Mouse (Mus musculus) limb, embryonic 12.5 days (tissue): Measurements from ENCODE around the gene Tmem204. TPM values are rescaled to one million over a fixed set of nuclear protein-coding genes. Genes with fewer than 3 reads are reported as not detected.

Source experiments
- ATAC-seq: fragments of 200-750 bp; cut with Nextera tagmentation; 2 replicates; pipeline ENCODE4 v1.8.0; 2017; ENCODE audit warnings: low read depth, moderate TSS enrichment; ENCODE audit not compliant: insufficient number of reproducible peaks, insufficient read depth, low FRiP score, low TSS enrichment
- H3K27ac ChIP-seq: fragments of 300-500 bp; sonication (generic); 2 replicates; pipeline ENCODE4 v1.5.1; 2016; ENCODE audit warnings: mild to moderate bottlenecking, moderate library complexity
- H3K27me3 ChIP-seq: fragments of 300-500 bp; sonication (generic); 2 replicates; pipeline ENCODE4 v1.6.1; 2016; ENCODE audit warnings: mild to moderate bottlenecking, moderate library complexity
- H3K36me3 ChIP-seq: fragments of 300-500 bp; sonication (generic); 2 replicates; pipeline ENCODE4 v1.6.1; 2016; ENCODE audit warnings: mild to moderate bottlenecking, moderate library complexity
- H3K4me1 ChIP-seq: fragments of 300-500 bp; sonication (generic); replicated peaks from 2 replicates; pipeline ENCODE4 v1.6.1; 2016
- H3K4me2 ChIP-seq: fragments of 300-500 bp; sonication (generic); 2 replicates; pipeline ENCODE4 v1.6.1; 2016; ENCODE audit warnings: mild to moderate bottlenecking, moderate library complexity
- H3K4me3 ChIP-seq: fragments of 300-500 bp; sonication (generic); replicated peaks from 2 replicates; pipeline ENCODE4 v1.5.1; 2016; ENCODE audit warnings: mild to moderate bottlenecking
- H3K9ac ChIP-seq: fragments of 300-500 bp; sonication (generic); replicated peaks from 2 replicates; pipeline ENCODE4 v1.6.1; 2016; ENCODE audit warnings: mild to moderate bottlenecking, moderate library complexity
- H3K9me3 ChIP-seq: fragments of 300-500 bp; sonication (generic); 2 replicates; pipeline ENCODE4 v1.6.1; 2016; ENCODE audit warnings: mild to moderate bottlenecking, moderate library complexity
- WGBS: fragments of 180-500 bp; shearing (Covaris S2); methylation state at CpG from one replicate; pipeline ENCODE4 v1.1.7; 2016; 5-methylcytosine and 5-hydroxymethylcytosine counted together
- polyA plus RNA-seq: library from polyadenylated mRNA; unstranded; fragments of >200 nt; fragmentation: Nextera tagmentation; extraction: Ambion mirVana; gene quantifications from 2 replicates; pipeline ENCODE4 v1.2.1, GENCODE M21; 2016

Tmem204 gene
- polyA plus RNA-seq, 1 experiment from 2014 or later: 12.0 TPM

DNA sequence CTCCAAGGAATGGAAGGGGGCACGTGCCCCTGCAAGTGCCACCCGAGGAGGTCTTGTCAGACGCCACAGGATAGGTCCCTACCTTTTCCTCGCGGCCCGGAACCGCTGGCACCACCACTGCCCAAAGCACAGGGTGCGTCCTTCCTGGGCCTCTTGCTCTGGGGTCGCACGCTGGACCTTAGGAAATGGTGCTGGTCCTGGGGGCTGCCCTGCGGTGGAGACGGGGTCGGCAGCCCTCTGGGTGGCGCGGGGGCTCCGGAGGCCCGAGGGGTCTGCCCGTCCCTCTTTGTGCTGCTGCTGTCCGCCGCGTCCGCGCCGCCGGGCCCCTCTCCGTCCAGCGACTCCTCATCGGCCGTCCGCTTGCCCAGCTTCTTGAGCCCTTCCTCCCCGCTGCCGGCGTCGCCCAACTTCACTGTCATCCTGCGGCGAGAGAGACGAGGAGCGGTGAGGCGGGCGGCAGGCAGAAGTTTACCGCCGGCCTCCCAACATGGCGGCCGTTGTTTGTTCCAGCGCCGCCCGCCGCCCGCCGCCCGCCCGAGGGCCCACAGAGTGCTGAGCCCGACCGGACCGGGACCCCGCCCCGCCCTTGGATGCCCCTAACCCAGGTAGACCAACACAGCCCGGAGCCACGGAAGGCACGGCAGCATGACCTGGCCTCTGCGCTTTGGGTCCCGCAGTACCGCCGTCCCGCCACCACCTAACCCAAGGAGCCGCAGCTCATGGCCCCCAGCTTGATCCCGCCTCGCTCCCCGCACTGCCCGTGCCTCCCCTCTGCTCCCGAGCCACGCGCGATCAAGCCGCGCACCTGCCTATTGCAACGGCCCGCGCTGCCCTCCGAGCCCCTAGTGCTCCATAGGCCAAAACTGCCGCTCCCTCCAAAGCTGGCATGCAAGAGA, 69.5 kb downstream of the Tmem204 start:
- no peaks in the 10 kb centered on the region for H3K9me3 ChIP-seq
- no peak for ATAC-seq
- under 1% methylated on average over 81 of the region's 81 CpGs for WGBS
- peak overlapping the region; percentile 98 for H3K9ac ChIP-seq
- H3K4me3 ChIP-seq: peak overlapping the region; percentile 100
- peaks cover 20% of the 10 kb centered on the region for H3K4me1 ChIP-seq
- peaks cover 36% of the 10 kb centered on the region for H3K36me3 ChIP-seq
- H3K27ac ChIP-seq: peak overlapping the region; percentile 92
- no peaks in the 10 kb centered on the region for H3K27me3 ChIP-seq
- peak overlapping the region; percentile 95 for H3K4me2 ChIP-seq

Other genes starting within 250 kb of the Tmem204 start
- 26.3 and 27.6 TPM in 2 replicates for gene Hagh, start 243.4 kb downstream of the Tmem204 start, polyA plus RNA-seq
- 18.6 and 22.5 TPM in 2 replicates for gene Fahd1, start 233.2 kb downstream of the Tmem204 start, polyA plus RNA-seq
- 0.37 and 0.43 TPM in 2 replicates for gene Igfals, start 217.6 kb downstream of the Tmem204 start, polyA plus RNA-seq
- gene Nubp2, start 197.2 kb downstream of the Tmem204 start, polyA plus RNA-seq: 50.1 and 53.2 TPM in 2 replicates
- 40.4 and 46.1 TPM in 2 replicates for gene Spsb3, start 196.9 kb downstream of the Tmem204 start, polyA plus RNA-seq
- 32.8 and 47.1 TPM in 2 replicates for gene Eme2, start 188.5 kb downstream of the Tmem204 start, polyA plus RNA-seq
- gene Mrps34, start 188.5 kb downstream of the Tmem204 start, polyA plus RNA-seq: 89.5 and 94.8 TPM in 2 replicates
- gene Nme3, start 187.1 kb downstream of the Tmem204 start, polyA plus RNA-seq: 46.2 and 46.5 TPM in 2 replicates
- gene Mapk8ip3, start 146.6 kb downstream of the Tmem204 start, polyA plus RNA-seq: 45.0 and 46.5 TPM in 2 replicates
- gene Jpt2, start 122.9 kb downstream of the Tmem204 start, polyA plus RNA-seq: 265 and 277 TPM in 2 replicates
- gene Cramp1l, start 67.8 kb downstream of the Tmem204 start, polyA plus RNA-seq: 9.4 and 12.1 TPM in 2 replicates
- gene Ift140, start 67.5 kb downstream of the Tmem204 start, polyA plus RNA-seq: 26.2 and 26.5 TPM in 2 replicates
- 58.0 and 60.1 TPM in 2 replicates for gene Telo2, start 32.4 kb upstream of the Tmem204 start, polyA plus RNA-seq
- gene Ptx4, start 37.2 kb upstream of the Tmem204 start, polyA plus RNA-seq: 0.31 and 0.42 TPM in 2 replicates
- 24.6 and 26.0 TPM in 2 replicates for gene Clcn7, start 49.8 kb upstream of the Tmem204 start, polyA plus RNA-seq
- not detected in 2 replicates for gene Ccdc154, start 78.9 kb upstream of the Tmem204 start, polyA plus RNA-seq
- gene Gm38655, start 91.9 kb upstream of the Tmem204 start, polyA plus RNA-seq: not detected in 2 replicates
- gene BC003965, start 101.0 kb upstream of the Tmem204 start, polyA plus RNA-seq: 35.5 and 35.7 TPM in 2 replicates
- gene Unkl, start 104.8 kb upstream of the Tmem204 start, polyA plus RNA-seq: 10.3 and 10.5 TPM in 2 replicates
- gene Gnptg, start 156.5 kb upstream of the Tmem204 start, polyA plus RNA-seq: 30.4 and 34.0 TPM in 2 replicates
- 63.8 and 66.4 TPM in 2 replicates for gene Tsr3, start 156.6 kb upstream of the Tmem204 start, polyA plus RNA-seq
- gene Baiap3, start 172.8 kb upstream of the Tmem204 start, polyA plus RNA-seq: 1.6 and 2.5 TPM in 2 replicates
- gene Ube2i, start 191.0 kb upstream of the Tmem204 start, polyA plus RNA-seq: 811 and 887 TPM in 2 replicates
- gene Prss34, start 214.8 kb upstream of the Tmem204 start, polyA plus RNA-seq: not detected in 2 replicates
- gene Prss28, start 225.1 kb upstream of the Tmem204 start, polyA plus RNA-seq: not detected in 2 replicates
- gene Prss29, start 235.1 kb upstream of the Tmem204 start, polyA plus RNA-seq: not detected in 2 replicates